Mouse (Mus musculus) ES-Bruce4 (cell line): ENCODE results near the gene Fkbp5.

Experiments used
- CTCF ChIP-seq: IDR thresholded peaks from one replicate; pipeline ENCODE4 v1.8.1; 2011; ENCODE audit warnings: low read depth, low read length
- EP300 ChIP-seq: IDR thresholded peaks from 2 replicates; pipeline ENCODE4 v1.6.1; 2011; ENCODE audit warnings: low read depth, low read length; ENCODE audit not compliant: insufficient read depth
- POLR2A ChIP-seq: IDR thresholded peaks from one replicate; pipeline ENCODE4 v1.8.1; 2011; ENCODE audit warnings: low read length; ENCODE audit not compliant: insufficient read depth

- TF ChIP-seq POLR2A, result no peak
- no peak for TF ChIP-seq CTCF
- TF ChIP-seq EP300, result no peak
Observed at GRCm38 (mm10) chr17:28530506-28530905, 13.2 kb upstream of the Fkbp5 start, which contains the start of gene Armc12.
